Mouse (Mus musculus) kidney, postnatal 36 days (tissue): ENCODE measurements at regions not wholly inside any gene's neighbourhood (a gene's known extent, or its start where the extent isn't known, plus 50 kb on each side); places are given as distances from the start of the nearest gene placed in this dataset.

Source experiments
- DNase-seq, 2 experiments: peaks; one replicate each; pipeline ENCODE4 v3.0.0; 2021 to 2022; ENCODE audit warnings: mixed read lengths in 2 of 2

- no peak for DNase-seq
Observed at GRCm38 (mm10) chr19:14871178-14871867, 273.5 kb upstream of the Tle4 start.

GRCm38 (mm10) chr19:14862654-14863468 is 265.0 kb upstream of the Tle4 start:
- no peak for DNase-seq

GRCm38 (mm10) chr19:14855036-14855435 is 257.2 kb upstream of the Tle4 start:
- DNase-seq = no peak

GRCm38 (mm10) chr19:14853416-14853815 is 255.6 kb upstream of the Tle4 start:
- no peak for DNase-seq

- no peak for DNase-seq
Observed at GRCm38 (mm10) chr19:14849561-14849960, 251.7 kb upstream of the Tle4 start.

GRCm38 (mm10) chr19:14847120-14847519 is 249.3 kb upstream of the Tle4 start:
- no peak for DNase-seq

- DNase-seq = no peak
Observed at GRCm38 (mm10) chr19:14835629-14836028, 237.8 kb upstream of the Tle4 start.

GRCm38 (mm10) chr19:14816354-14816753 is 218.5 kb upstream of the Tle4 start:
- DNase-seq = no peak

GRCm38 (mm10) chr19:14806787-14807186 is 208.9 kb upstream of the Tle4 start:
- DNase-seq = no peak

- DNase-seq = no peak
Observed at GRCm38 (mm10) chr19:14802909-14803650, 205.2 kb upstream of the Tle4 start.

GRCm38 (mm10) chr19:14801669-14802068 is 203.8 kb upstream of the Tle4 start:
- no peak for DNase-seq

- DNase-seq = no peak
Observed at GRCm38 (mm10) chr19:14799002-14799401, 201.2 kb upstream of the Tle4 start.

- no peak for DNase-seq
Observed at GRCm38 (mm10) chr19:14798417-14798816, 200.6 kb upstream of the Tle4 start.

GRCm38 (mm10) chr19:14795910-14796309 is 198.1 kb upstream of the Tle4 start:
- DNase-seq = no peak

GRCm38 (mm10) chr19:14789992-14790391 is 192.1 kb upstream of the Tle4 start:
- DNase-seq = no peak

- no peak for DNase-seq
Observed at GRCm38 (mm10) chr19:14788630-14789029, 190.8 kb upstream of the Tle4 start.

GRCm38 (mm10) chr19:14786868-14787267 is 189.0 kb upstream of the Tle4 start:
- DNase-seq = no peak

- no peak for DNase-seq
Observed at GRCm38 (mm10) chr19:14785661-14786060, 187.8 kb upstream of the Tle4 start.

- no peak for DNase-seq
Observed at GRCm38 (mm10) chr19:14777709-14778108, 179.9 kb upstream of the Tle4 start.

GRCm38 (mm10) chr19:14777198-14777597 is 179.3 kb upstream of the Tle4 start:
- no peak for DNase-seq

- DNase-seq = no peak
Observed at GRCm38 (mm10) chr19:14776791-14777190, 178.9 kb upstream of the Tle4 start.

GRCm38 (mm10) chr19:14772794-14773193 is 174.9 kb upstream of the Tle4 start:
- DNase-seq = no peak

- no peak for DNase-seq
Observed at GRCm38 (mm10) chr19:14752646-14753045, 154.8 kb upstream of the Tle4 start.

- DNase-seq = no peak
Observed at GRCm38 (mm10) chr19:14742361-14742760, 144.5 kb upstream of the Tle4 start.
